Mouse (Mus musculus): ENCODE results near the gene Plac1.

Gene Plac1

DNA sequence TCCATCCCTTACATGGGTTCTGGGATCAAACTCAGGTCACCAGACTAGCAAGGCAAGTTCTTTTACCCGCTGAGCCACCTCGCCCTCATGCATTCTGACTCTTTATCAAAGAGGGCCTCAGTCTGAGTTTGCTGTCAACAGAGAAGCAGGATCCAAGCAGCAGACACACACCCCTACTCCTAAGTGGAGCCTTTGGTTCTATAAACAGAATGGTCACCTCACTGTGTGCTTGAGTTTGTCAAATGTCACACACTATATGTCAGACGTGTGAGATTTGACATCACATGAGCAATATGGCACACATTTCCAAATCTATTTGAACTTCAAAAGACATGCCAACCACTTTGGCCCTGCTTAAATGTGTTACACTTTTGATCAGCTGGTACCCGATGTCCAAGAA, 42.2 kb downstream of the Plac1 start:
- DNase-seq (ENCODE audit: low read depth) = no peak

DNA sequence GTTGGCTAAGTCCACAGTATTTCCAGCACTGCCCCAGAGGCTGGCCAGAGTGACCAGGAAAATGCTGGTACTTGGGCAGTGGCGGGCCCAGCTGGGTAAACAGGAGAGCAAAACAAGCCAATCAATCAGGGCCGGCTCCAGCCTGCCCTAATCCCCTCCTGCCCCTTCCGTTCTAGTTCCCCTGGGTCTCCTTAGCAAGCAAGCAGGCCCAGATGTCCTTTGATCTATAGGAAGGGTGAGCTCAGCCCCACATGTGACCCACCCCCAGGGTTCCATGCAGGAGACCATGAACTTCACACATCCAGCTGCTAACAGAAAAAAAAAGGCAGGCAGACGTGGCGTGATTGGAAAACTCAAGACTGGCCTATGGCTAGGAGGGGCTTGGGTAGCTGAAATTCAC, 43.5 kb downstream of the Plac1 start:
- DNase-seq (ENCODE audit: low read depth) = no peak

DNA sequence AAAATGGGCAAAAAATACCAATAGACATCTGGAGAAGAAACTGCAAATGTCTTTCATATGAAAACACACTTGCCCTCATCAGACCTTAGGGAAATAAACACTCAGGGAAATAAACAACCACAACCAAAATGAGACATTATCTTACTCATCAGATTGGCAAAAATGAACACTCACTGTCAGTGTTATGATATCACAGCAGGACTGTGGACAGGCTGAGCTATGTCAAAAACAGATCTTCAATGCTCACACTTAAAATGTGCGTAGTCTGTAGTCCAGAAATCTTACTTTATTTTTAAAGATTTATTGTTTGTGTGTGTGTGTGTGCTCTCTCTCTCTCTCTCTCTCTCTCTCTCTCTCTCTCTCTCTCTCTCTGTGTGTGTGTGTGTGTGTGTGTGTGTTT, 51.2 kb downstream of the Plac1 start:
- no peak for DNase-seq (ENCODE audit: low read depth)

DNA sequence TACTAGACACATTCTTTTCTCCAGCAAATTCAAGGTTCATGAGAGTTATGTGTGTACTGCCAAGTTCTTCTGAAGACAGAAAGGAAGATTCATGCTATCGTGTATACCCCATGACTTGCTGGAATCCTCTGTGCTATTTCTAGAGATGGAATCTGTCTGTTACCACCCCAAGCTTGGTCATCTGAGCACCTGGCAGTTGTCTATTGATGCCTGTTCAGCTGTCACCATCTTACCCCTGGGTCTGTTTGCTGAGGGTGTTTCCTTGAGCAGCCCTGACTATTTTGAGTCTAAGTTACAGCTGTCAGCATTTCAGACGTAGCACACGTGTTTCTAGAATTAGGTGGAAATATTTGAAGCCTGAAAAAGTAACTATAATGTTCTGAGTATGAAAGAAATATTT, 60.1 kb downstream of the Plac1 start:
- no peak for DNase-seq (ENCODE audit: low read depth)

DNA sequence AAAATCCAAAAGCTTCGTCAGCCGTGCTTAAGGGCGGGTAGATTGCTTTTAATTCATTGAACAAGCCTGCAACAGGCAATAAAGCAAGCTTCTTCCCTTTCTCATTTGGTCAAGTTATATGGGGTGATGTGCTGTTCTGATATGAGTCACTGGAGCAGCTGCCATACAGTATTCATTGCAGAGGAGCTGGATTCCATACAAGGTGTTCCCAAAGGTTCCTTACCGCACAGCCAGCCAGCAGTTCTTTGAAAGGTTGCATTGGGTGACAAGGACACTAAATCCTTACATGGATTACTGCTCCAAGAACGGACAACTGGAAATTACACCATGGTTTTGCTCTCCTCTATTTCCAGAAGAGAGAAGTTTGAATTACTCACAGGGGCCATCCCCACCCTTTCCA, 63.6 kb downstream of the Plac1 start:
- DNase-seq (ENCODE audit: low read depth) = no peak

DNA sequence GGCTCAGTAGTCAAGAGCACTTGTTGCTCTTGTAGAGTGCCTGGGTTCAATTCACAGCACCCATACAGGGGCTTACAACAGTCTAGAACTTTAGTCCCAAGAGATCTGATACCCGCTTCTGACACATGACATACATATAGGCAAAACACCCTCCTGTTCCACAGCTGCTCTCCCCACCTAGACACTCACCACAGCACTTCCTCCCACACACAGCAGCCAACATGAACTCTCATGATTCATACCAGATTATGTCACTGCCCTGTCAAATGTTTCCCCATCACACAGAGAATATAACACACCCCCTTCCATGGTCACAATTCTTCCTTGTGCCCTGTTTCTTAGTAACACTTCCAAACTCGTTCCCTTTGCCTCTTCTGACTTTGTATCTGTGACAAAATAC, 71.3 kb downstream of the Plac1 start:
- peak; percentile 79 for DNase-seq (ENCODE audit: low read depth)

DNA sequence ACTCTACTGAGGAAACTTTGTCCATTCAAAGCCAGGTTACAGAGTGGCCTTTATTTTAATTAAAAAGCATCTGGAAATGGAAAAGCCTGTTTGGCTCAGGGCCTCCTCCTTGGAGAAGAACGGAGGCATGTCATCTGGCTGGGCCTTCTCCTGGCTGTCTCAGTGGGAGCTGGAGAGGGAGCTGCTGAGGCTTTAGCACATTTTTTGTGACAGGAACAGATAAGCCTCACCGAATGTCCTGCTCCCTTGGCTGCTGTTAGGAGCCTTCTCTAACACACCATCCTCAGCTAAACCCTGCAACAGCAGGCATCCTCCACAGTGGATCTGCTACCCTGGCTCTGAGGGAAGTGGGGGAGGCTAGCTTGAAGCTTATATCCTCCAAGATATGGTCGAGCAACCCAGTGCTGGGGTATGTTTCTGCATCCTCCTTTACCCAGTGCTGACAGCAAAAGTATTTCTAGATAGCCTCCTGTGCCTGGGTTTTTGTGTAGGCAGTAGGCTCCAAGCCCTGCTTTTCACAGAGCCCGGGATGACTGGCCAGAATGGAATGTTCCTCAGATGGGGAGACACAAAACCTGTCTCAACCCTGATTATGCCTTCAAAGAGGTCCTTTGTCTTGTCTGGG, 72.9 kb downstream of the Plac1 start:
- no peak for DNase-seq (ENCODE audit: low read depth)

DNA sequence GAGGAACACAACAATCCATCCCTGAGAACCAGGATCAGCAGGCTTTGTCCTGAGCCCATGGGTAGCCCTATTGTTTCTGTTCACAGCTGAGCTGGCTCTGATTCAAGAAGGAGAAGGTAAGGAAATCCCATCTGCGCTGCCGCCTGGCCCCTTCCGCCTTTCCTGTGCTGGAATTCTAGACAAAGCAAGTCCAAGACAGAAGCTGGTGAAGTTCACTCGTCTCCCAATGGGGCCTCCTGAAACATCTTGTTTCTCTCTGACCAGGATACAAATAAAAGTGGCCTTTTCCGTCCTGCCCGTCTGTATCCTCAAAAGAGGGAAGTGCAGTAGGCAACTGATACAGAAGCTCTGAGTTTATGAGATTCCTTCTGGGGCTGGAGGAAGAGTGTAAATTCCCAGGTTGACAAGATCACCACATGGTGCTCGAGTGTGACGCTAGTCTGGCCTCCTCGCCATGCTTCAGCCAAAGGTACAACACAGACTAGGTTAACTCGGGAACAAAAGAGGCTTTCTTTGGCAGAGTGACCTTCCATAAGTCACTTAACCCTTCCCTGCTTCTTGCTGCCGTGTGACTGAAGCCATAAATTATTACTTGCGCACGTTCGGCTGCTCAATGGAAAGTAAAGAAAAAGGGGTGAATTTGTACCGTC, 73.5 kb downstream of the Plac1 start:
- DNase-seq (ENCODE audit: low read depth) = no peak

DNA sequence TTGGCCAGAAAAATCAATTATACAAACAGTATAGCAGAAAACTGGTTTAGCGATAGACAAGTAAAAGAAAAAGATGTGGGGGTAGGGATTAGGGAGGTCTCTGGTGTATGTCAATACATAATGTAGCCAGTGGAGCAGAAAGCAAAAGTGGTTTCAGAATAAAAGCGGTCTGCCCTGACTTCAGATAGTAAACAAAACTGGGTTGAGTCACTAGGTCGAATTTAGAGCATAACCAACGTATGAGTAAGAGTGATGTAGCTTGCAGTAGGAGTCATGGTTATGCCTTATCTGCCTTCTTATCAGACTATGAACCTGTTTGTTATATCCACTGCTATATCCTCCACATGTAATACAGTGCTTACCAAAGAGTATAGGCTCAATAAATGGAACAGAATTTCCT, 77.3 kb downstream of the Plac1 start:
- peak; percentile 82 for DNase-seq (ENCODE audit: low read depth)

DNA sequence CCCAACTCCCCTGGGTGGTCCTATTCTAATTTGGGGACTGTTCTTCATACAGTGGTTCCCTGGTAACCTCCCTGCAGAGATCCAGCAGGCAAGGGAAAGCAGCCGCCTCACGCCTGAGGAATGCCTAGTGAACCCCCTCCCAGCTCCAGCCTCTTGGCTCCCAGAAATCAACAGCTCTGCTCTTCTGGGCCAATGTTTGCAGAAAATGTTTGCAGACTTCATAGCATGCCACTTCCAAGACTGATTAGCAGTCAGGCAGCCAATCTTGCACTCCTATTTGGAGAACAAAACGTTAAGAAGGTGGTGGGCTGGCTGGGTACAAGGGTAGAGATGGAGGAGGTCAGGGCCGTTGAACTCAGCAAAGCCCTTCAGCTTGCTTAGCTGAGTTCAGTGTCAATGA, 78.3 kb downstream of the Plac1 start:
- no peak for DNase-seq (ENCODE audit: low read depth)

DNA sequence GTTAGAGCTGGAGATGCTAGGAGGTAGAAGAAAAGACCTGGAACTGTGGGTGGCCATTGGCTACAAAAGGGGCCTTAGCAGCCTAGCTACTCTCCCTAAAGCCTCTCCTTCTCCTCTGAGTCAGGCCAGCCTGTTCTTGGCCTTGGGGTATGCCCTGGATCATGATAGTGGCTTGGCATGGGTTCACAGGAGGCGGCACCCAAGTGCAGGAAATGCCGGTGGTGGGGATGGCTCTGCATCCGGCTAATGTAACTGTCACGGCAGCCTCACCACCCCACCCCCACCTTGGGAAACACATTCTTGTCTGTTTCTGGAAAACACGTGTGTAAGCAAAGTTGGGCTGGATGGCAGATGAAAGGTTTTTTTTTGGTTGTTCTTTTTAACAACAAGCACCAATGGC, 78.8 kb downstream of the Plac1 start:
- DNase-seq (ENCODE audit: low read depth) = peak; percentile 88

DNA sequence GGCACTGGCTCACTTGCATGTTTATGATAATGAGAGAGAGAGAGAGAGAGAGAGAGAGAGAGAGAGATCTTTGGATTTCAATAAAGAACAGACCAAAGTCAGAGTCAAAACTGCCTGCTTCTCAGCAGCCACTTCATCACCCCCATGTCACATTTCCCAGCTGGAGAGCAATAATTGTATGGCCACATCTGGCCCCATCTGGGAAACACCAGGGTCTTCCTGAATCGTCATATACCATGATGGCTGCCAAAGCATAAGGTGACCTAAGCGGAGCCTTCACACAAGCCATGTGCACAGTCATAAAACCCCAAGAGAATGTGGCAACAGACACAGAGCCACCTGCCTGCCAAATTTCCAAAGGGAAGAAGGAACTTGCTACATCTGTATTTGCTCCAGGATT, 91.9 kb downstream of the Plac1 start:
- DNase-seq (ENCODE audit: low read depth) = no peak

DNA sequence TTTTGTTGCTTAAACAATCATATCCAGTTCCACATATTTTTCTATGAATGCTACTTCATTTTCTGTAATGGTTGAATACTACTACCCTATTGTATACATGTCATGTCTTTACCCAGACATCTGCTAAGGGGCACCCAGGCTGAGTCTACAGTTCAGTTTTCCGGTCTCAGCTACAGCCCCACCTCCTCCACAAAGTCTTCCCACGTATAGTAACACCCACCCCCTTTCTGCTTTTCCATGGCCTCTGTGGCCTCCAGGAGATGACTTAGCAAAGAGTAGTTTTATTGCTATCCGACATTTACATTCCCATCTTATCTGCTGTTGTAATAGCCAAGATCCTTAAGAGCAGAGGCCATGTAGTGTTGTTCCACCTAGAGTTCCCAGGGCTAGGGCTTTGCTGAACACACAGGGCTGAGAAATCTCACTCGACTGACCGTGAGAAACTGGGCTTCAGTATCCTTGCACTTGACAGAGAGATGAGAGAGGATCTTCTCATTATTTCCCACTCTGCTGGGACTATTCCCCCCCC, 93.5 kb downstream of the Plac1 start:
- no peak for DNase-seq (ENCODE audit: low read depth)

DNA sequence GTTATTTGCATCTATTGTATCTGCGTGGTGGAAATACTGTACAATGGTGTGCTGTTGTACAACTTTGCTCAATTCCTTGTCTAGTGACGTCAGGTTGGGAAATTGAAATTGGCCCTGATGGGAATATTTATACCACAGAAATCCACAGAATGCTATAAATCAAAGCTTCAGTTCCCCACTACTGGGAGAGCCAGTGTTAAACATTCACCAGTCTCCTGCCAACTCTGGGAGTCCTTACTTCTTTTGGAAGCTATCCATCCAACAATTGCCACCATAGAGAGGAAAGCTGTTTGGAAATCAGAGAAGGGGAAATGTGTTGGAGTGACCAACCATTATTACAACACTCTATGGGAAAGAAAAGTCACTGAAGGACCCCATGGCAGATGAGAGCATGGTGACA, 100.3 kb downstream of the Plac1 start:
- DNase-seq (ENCODE audit: low read depth) = no peak

DNA sequence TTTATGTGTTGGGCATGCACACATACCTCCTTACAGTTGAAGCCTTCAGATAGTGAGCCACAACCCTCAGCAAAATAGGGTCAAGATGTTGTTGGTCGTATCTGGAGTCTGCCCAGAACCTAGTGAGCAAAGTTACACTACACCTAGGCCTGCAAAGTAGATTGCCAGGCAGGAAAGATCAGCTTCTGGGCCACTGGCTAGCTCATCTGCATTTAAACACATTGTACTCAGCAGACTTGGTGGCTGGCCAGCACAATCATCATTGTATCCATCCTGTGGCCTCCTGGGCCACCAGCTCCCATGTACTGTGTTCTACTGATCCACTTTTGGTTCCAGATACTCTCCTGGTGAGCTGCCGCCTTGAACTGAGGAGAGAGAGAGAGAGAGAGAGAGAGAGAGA, 102.8 kb downstream of the Plac1 start:
- no peak for DNase-seq (ENCODE audit: low read depth)

DNA sequence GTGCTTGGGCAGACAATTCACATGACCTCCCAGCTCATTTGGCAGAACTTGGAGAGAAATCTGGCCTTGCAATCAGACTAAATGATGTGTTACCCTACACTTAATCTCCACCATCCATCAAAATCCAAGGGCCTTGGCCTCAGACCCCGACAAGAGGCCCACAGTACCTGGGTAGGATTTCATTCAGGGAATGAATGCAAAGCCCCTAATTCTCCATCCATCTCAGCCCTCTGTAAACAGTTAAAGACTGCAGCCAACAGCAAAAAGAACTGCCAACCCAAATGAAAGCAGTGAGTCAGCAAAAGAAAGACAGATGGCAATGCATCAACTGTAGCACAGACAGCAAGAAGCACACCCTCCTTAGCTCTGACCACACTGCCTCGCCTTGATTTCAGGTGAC, 110.4 kb downstream of the Plac1 start:
- peak; percentile 16 for DNase-seq (ENCODE audit: low read depth)

DNA sequence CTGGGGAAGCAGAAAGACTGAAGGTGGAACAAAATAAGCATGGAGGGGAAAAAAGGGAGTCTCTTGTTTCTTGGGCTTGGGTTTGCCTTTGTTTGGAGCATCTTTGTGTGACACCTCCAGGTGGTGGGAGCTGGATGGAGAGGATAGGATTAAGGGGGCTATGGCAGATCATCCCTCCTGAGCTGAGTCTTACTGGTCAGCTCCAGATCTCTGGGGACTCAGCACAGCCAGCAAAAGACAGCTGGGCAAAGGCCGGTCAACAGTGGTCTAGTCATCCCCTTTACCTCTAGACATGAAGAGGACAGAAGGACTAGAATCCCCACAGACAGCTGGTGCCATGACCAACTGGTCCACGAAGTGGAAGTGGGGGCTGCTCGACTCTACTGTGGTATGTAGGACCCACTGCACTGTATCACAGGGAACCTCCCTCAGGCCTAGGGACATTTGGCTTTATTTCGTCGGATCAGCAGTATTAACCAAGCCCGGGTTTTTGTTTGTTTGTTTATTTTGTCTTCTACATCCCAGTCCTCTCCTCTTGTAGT, 113.3 kb downstream of the Plac1 start:
- no peak for DNase-seq (ENCODE audit: low read depth)

DNA sequence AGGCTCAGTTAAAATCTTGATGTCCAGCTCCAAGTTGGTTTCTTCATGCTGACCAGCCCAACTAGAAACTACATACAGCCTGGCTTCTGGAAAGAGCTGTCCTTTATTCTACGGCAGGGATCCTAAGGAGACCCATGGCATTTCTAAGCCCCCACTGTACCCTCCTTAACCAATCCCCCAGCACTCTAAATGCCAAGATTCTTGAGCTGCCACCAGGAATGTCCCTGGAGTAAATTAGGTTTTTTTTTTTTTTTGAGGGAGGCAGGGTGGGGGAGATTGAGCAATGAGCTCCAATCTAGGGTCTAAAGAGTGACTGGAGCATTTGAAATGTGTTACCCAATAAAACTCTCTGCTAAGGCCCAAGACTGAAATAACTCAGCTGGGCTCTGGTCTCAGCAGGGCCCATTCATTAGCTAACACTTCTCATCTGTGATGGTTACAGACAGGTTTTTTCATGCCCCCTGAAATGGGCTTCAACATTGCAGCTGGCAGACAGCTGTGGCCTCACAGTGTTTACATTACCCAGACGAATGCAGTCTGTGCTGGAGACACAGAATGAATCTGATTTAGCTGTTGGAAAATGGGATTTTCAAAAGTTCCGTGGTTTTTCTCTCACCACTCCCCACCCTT, 114.0 kb downstream of the Plac1 start:
- no peak for DNase-seq (ENCODE audit: low read depth)

DNA sequence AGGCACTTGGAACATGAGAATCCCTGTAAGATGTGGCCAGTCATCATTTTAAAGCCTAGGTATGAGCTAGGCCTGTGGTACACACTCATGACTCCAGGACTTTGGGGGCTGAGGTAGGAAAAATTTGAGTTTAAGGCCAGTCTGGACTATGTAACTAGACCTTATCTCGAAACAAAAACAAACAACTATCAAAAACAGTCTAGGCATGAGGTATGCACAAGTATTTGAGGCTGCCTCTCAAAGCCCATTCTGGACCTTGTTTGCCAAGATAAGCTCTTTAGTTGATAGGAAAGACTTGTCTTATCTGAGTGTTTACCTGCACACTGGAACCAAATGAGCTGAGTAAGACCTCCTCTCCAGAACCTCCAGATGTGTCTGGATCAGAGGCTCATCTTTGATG, 116.3 kb downstream of the Plac1 start:
- DNase-seq (ENCODE audit: low read depth) = no peak

DNA sequence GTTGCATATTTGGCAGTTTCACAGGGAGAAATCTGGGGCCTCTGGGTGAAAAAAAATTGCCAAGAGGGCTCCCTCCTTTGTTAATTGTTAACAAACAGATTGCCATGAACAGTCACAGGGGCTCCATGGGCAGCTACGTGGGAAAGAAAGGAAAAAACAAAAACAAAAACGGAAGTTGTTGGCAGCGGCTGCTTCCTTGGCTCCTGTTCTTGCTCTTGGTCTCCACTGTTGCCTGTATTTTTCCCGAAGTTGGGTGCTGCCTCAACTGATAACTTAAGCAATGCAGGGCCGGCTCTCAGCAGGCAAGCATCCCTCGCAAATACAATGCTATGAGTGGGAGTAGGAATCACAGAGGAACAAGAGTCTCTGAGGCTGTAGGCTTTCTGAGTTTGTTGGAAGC, 121.3 kb downstream of the Plac1 start:
- DNase-seq (ENCODE audit: low read depth) = no peak

DNA sequence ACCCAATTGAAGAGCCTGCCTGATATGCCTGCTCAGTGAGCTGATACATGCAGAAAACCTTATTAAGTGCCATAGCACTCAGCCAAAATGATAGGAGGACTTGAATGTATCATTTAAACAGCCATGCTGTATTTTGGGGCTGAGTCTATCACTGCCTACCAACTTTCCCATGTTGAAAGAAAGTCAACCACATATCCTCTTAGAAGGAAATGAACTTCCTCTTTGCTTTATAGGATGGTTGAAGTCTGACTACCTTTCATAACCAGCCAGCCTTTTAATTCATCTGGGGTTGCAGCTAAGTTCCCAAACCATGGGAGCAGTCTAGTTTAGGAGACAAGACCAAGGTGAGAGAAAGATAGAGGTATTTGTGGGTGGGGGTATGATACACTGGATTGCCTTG, 121.9 kb downstream of the Plac1 start:
- DNase-seq (ENCODE audit: low read depth) = peak; percentile 60

DNA sequence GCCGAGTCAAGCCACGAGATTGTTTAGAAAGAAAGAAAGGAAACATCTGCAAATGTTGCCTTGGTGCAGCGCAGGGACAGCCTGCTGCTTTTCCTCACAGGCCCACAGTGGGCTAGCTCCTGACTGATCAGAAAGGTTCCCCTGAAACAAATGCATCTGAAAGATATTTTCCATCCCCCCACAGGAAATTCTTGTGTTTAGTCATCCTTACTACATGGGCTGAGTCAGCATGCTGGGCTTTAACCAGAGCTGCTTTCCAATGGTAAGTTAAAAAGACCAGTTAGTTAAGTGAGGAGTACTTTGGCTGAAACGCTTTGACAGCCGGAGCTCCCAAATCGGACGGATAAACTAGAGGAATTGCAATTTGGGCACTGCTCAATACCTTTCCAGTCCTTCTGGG, 124.9 kb downstream of the Plac1 start:
- DNase-seq (ENCODE audit: low read depth) = peak; percentile 74

DNA sequence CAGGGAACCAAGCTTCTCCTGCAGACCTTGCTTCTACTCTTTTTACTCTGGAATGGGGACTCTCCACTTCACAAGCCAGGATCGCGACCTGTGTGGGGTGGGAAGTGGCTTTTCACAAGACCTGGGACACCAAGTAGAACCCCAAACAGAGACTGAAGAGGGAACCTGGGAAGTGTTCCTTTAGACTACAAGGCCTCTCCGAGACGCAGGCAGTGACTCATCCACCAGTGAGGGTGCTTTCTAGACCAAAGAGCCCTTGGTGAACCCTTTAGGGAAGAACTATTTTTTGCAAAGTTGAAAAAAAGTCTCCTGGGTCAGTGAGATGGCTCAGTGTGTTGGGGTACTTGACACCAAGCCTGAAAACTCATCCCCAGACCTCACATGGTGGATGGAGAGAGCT, 129.8 kb downstream of the Plac1 start:
- peak; percentile 64 for DNase-seq (ENCODE audit: low read depth)

All from 416B (cell line).